Mouse (Mus musculus) kidney, embryonic 14.5 days (tissue): ENCODE measurements around the gene Ncapd3. TPM values are rescaled to one million over a fixed set of nuclear protein-coding genes. Genes with fewer than 3 reads are reported as not detected.

Source experiments
- ATAC-seq: fragments of 200-750 bp; cut with Nextera tagmentation; 2 replicates; pipeline ENCODE4 v1.8.0; 2017; ENCODE audit warnings: moderate number of reproducible peaks, mild to moderate bottlenecking, moderate TSS enrichment, moderate library complexity; ENCODE audit not compliant: low FRiP score, low TSS enrichment
- H3K27ac ChIP-seq: fragments of 300-500 bp; sonication (generic); 2 replicates; pipeline ENCODE4 v1.5.1; 2014; ENCODE audit warnings: low read depth, mild to moderate bottlenecking, low read length, moderate library complexity, mixed read lengths
- H3K27me3 ChIP-seq: fragments of 300-500 bp; sonication (generic); 2 replicates; pipeline ENCODE4 v1.6.1; 2014; ENCODE audit warnings: mild to moderate bottlenecking, low read length; ENCODE audit not compliant: control insufficient read depth, insufficient read depth
- H3K36me3 ChIP-seq: fragments of 300-500 bp; sonication (generic); 2 replicates; pipeline ENCODE4 v1.6.1; 2014; ENCODE audit warnings: low read length, mixed read lengths; ENCODE audit not compliant: control insufficient read depth, insufficient read depth
- H3K4me1 ChIP-seq: fragments of 300-500 bp; sonication (generic); 2 replicates; pipeline ENCODE4 v1.6.1; 2014; ENCODE audit warnings: low read length, mixed read lengths; ENCODE audit not compliant: control insufficient read depth, insufficient read depth
- H3K4me2 ChIP-seq: fragments of 300-500 bp; sonication (generic); replicated peaks from 2 replicates; pipeline ENCODE4 v1.6.1; 2014; ENCODE audit warnings: low read depth, mild to moderate bottlenecking, low read length
- H3K4me3 ChIP-seq: fragments of 300-500 bp; sonication (generic); 2 replicates; pipeline ENCODE4 v1.5.1; 2014; ENCODE audit warnings: mild to moderate bottlenecking, low read length
- H3K9ac ChIP-seq: fragments of 300-500 bp; sonication (generic); 2 replicates; pipeline ENCODE4 v1.6.1; 2014; ENCODE audit warnings: low read depth, mild to moderate bottlenecking, low read length, moderate library complexity
- H3K9me3 ChIP-seq: fragments of 300-500 bp; sonication (generic); 2 replicates; pipeline ENCODE4 v1.6.1; 2016; ENCODE audit warnings: low read length; ENCODE audit not compliant: control insufficient read depth
- WGBS: fragments of 180-500 bp; shearing (Covaris S2); extraction: QIAGEN DNeasy Blood & Tissue Kit; methylation state at CpG from one replicate; pipeline ENCODE4 v1.1.7; 2014; 5-methylcytosine and 5-hydroxymethylcytosine counted together
- polyA plus RNA-seq: library from polyadenylated mRNA; unstranded; fragments of >200 nt; fragmentation: Nextera tagmentation; extraction: Ambion mirVana; gene quantifications from 2 replicates; pipeline ENCODE4 v1.2.1, GENCODE M21; 2014

Gene Ncapd3
- polyA plus RNA-seq, 1 experiment from 2014 or later = 41.3 TPM

GRCm38 (mm10) chr9:27023681-27024080 lies 6.3 kb upstream of the Ncapd3 start:
- H3K36me3 ChIP-seq = peaks cover 18% of the 10 kb centered on the region; the same call in 1 of the 2 replicates
- no peak overlapping the region for H3K27ac ChIP-seq
- H3K4me2 ChIP-seq = no peak overlapping the region
- H3K4me1 ChIP-seq = peaks cover 16% of the 10 kb centered on the region
- H3K4me3 ChIP-seq = no peak overlapping the region
- no peak for ATAC-seq
- 86% methylated on average over 4 of the region's 4 CpGs for WGBS
- no peak overlapping the region for H3K9ac ChIP-seq
- no peaks in the 10 kb centered on the region for H3K9me3 ChIP-seq
- H3K27me3 ChIP-seq = no peaks in the 10 kb centered on the region

DNA sequence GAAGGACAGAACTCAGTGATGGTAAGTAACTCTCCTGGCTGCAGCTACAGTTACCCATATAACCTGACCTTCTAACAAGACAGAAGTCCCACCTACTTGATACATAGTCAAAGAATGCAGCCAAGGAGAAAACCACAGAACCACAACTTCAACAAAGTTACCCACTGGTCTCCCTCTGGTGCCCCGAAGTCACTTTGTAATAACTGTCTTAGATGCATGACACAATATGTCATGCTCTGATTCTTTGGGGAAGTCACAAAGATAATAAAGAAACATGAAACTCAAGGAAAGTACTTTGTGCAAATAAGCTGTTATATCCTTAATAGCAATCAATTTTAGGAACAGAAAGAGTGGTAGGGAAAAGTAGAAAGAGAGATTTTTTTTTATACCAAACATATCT lies 3.3 kb upstream of the Ncapd3 start:
- Histone ChIP-seq H3K4me1 (peaks cover 25% of the 10 kb centered on the region), H3K9ac (no peak overlapping the region), H3K4me3 (no peak overlapping the region), H3K27me3 (no peaks in the 10 kb centered on the region), H3K36me3 (peaks cover 11% of the 10 kb centered on the region; the same call in 1 of the 2 replicates), H3K4me2 (no peak overlapping the region), H3K27ac (no peak overlapping the region), H3K9me3 (no peaks in the 10 kb centered on the region)
- ATAC-seq = no peak
- 72% methylated on average over 1 of the region's 1 CpGs for WGBS

DNA sequence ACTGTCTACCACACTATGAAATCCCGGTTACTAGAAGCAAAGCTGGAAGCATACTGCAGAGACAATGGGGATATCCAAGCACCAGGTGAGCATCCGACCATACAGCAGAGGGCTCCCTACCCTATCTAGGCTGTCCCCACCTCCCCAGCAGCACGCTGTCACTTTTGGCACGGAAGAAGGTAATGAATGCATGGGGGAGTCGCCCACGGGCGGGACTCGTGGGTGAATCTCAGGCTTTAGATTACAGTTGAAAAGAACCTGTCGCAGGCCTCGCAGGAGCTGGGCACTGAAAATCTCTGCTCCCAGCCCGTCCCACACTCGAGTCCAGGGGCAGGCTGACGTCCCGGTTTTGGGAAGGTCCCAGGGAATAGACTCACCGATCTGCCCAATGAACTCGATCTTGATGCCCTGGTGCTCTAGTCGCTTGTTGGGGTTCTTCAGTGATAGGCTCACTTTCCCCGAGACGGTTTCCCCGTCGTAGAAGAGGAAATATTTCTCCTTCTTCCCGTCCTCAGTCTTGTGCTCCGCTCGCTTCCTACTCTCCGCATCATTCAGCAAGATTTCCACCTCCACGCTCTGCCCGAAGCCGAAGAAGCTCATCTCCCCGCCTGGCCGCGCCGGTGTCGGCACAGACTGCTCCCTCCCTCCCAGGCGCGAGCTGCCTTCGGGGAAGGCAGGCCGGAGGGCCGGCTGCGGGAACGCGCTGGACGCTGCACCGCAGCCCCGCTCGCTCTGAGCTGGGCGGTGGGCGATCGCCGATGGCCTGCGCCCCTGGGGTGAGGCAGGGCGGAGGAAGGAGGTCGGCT lies 750 bp upstream of the Ncapd3 start:
- Histone ChIP-seq H3K4me3 (peak overlapping the region; percentile 97), H3K9ac (peak overlapping the region; percentile 94), H3K27me3 (no peaks in the 10 kb centered on the region), H3K4me1 (peaks cover 29% of the 10 kb centered on the region), H3K4me2 (peak overlapping the region; percentile 88), H3K27ac (peak overlapping the region; percentile 90), H3K36me3 (peaks cover 3% of the 10 kb centered on the region; the same call in 1 of the 2 replicates), H3K9me3 (no peaks in the 10 kb centered on the region)
- WGBS = under 1% methylated on average over 52 of the region's 52 CpGs
- no peak for ATAC-seq

DNA sequence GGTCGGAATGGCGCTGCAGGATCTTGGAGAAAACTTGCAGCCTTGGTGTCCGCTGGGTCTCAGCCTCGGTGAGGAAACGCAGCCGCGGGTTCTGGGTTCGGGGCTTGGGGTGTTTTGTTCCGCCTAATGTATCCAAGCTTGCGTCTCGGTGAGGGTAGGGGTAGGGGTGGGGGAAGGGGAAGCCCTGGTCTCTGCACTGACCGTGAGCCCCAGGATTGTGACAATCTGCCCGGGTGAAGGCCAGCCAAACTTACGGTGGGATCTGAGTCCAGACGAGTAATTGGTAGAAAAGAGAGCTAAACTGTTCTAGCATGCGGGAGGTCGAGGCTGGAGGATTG lies 757 bp downstream of the Ncapd3 start:
- H3K4me2 ChIP-seq = peak overlapping the region; percentile 68
- H3K27ac ChIP-seq = no peak overlapping the region
- H3K27me3 ChIP-seq = no peaks in the 10 kb centered on the region
- ATAC-seq = no peak; the same call in 1 of the 2 replicates
- peak overlapping the region; percentile 97 for H3K4me3 ChIP-seq
- peaks cover 4% of the 10 kb centered on the region; the same call in 1 of the 2 replicates for H3K36me3 ChIP-seq
- H3K4me1 ChIP-seq = peaks cover 29% of the 10 kb centered on the region
- WGBS = 0% methylated on average over 17 of the region's 17 CpGs
- no peaks in the 10 kb centered on the region for H3K9me3 ChIP-seq
- H3K9ac ChIP-seq = peak overlapping the region; percentile 94

DNA sequence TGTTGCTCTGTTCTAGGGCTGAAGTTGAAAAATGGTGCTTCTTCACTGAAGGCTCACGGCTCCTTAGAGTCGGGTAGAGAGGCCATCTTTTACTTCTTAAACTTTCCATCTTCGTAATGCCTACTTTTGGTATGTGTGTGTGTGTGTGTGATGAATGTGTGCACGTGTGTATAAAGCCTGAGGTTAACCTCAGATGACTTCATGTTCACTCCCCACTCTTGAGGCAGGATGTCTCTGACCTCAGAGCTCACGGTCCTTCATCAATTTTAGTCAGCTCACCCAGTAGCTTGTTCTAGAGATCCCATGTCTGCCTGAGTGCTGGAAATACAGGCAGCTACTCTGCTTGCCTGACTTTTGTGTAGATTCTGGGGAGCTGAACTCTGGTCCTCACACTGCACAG lies 13.9 kb downstream of the Ncapd3 start:
- WGBS = 92% methylated on average over 5 of the region's 5 CpGs
- Histone ChIP-seq H3K4me1 (no peaks in the 10 kb centered on the region), H3K9ac (no peak overlapping the region), H3K27ac (no peak overlapping the region), H3K36me3 (peaks cover 80% of the 10 kb centered on the region), H3K27me3 (no peaks in the 10 kb centered on the region), H3K4me2 (no peak overlapping the region), H3K9me3 (no peaks in the 10 kb centered on the region), H3K4me3 (no peak overlapping the region)
- no peak for ATAC-seq

DNA sequence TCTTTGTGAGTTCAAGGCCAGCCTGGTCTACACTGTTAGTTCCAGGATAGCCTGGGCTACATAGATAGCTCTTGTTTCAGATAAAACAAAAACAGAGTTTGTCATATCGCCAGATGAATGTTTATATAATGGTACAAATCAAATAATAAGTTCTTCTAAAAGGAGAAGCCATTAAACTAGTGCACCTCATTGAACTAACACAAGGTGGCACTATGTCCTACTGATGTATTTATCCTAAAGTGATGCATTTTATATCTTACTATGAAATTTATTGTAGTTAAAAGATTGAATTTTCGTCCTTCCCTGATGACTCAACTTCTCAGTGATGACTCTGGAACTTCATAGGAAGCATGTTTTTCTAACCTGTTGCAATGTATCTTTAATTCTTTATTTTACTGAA lies 19.5 kb downstream of the Ncapd3 start:
- H3K27ac ChIP-seq = no peak overlapping the region
- no peak overlapping the region for H3K4me2 ChIP-seq
- H3K4me3 ChIP-seq = no peak overlapping the region
- no peaks in the 10 kb centered on the region for H3K4me1 ChIP-seq
- H3K9ac ChIP-seq = no peak overlapping the region
- H3K27me3 ChIP-seq = no peaks in the 10 kb centered on the region
- WGBS = 93% methylated on average over 2 of the region's 2 CpGs
- H3K36me3 ChIP-seq = peaks cover 87% of the 10 kb centered on the region
- H3K9me3 ChIP-seq = no peaks in the 10 kb centered on the region
- ATAC-seq = no peak

DNA sequence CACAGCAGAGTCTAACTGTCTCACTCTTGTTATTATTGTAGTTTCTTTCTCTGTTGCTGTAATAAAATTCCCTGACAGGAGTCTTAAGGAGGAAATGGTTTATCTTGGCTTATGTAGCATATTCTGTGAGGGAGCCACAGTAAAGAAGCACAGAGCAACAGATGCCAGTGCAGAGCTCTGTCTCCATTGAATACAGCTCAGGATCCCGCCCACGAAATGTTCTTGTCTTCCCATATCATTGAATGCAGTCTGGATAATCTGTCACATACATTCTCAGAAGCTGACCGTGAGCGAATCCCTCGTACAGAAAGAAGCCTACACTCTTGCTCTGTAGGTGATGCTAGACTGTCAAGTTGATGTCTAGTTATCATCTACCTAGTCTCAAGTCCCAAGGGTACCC lies 28.4 kb downstream of the Ncapd3 start:
- H3K27ac ChIP-seq = no peak overlapping the region
- no peaks in the 10 kb centered on the region for H3K9me3 ChIP-seq
- H3K4me3 ChIP-seq = no peak overlapping the region
- WGBS = 83% methylated on average over 5 of the region's 5 CpGs
- H3K4me2 ChIP-seq = no peak overlapping the region
- H3K4me1 ChIP-seq = no peaks in the 10 kb centered on the region
- no peak overlapping the region for H3K9ac ChIP-seq
- H3K27me3 ChIP-seq = no peaks in the 10 kb centered on the region
- peaks cover 82% of the 10 kb centered on the region for H3K36me3 ChIP-seq
- no peak for ATAC-seq

- no peak for ATAC-seq
- no peak overlapping the region for H3K9ac ChIP-seq
- 94% methylated on average over 4 of the region's 4 CpGs for WGBS
- no peaks in the 10 kb centered on the region for H3K27me3 ChIP-seq
- H3K4me1 ChIP-seq = no peaks in the 10 kb centered on the region
- no peak overlapping the region for H3K4me2 ChIP-seq
- no peak overlapping the region for H3K4me3 ChIP-seq
- H3K36me3 ChIP-seq = peaks cover 89% of the 10 kb centered on the region
- H3K27ac ChIP-seq = no peak overlapping the region
- no peaks in the 10 kb centered on the region for H3K9me3 ChIP-seq
These were observed 40.9 kb downstream of the Ncapd3 start for GRCm38 (mm10) chr9:27070895-27071294.

DNA sequence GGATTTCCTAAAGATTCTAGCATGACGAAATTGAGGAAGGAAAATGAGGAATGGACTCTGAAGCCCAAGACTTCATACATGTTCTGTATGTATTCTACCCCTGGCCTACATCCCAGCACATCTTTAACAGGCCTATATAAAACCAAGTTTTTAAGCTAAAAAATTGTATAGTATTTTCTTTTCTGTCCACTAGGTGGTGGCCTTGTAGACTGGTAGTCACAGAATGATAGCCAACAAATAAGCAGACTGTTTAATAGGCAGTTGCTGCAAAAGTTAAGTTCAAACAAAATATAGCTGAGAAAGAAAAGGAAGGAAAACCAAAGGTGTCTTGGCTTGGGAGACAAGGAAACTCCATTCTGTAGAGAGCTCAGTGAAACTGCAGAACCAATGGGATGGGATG lies 44.7 kb downstream of the Ncapd3 start:
- ATAC-seq = no peak
- WGBS = 84% methylated on average over 1 of the region's 1 CpGs
- Histone ChIP-seq H3K4me2 (no peak overlapping the region), H3K27ac (no peak overlapping the region), H3K36me3 (peaks cover 79% of the 10 kb centered on the region), H3K4me3 (no peak overlapping the region), H3K9ac (no peak overlapping the region), H3K27me3 (no peaks in the 10 kb centered on the region), H3K9me3 (no peaks in the 10 kb centered on the region), H3K4me1 (no peaks in the 10 kb centered on the region)
